Mouse (Mus musculus) right cerebral cortex, postnatal 10 days (tissue): ENCODE measurements at regions not wholly inside any gene's neighbourhood (a gene's known extent, or its start where the extent isn't known, plus 50 kb on each side); places are given as distances from the start of the nearest gene placed in this dataset.
"Not testable (repeated sequence)": the region's sequence is repeated elsewhere in the genome, so short reads cannot be mapped to it uniquely, and the experiment has no call there.

Experiments used
- DNase-seq, 2 experiments: peaks; one replicate each; pipeline ENCODE4 v3.0.0; 2021; ENCODE audit warnings: low spot score in 2 of 2

DNA sequence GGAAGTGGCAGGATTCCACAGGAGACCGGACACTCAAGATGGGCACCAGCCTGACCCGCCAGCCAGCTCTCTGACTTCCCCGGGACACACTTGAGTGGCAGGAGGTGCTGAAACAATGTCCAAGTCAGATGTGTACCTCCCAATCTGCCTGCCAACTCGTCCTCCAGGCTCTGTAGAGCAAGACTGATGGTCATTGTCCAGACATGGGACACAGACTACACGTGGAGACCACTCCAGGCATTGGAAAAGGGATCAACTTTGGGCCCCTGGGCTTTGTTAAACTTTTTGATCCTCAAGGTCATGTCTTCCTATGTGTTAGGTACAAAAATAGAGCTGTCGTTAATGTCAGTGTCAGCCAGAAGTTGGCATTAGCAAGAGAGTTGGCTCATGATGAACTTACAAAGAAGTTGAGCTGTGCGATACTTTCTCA is 214.6 kb downstream of the 3100002H09Rik start:
- DNase-seq = no peak

DNA sequence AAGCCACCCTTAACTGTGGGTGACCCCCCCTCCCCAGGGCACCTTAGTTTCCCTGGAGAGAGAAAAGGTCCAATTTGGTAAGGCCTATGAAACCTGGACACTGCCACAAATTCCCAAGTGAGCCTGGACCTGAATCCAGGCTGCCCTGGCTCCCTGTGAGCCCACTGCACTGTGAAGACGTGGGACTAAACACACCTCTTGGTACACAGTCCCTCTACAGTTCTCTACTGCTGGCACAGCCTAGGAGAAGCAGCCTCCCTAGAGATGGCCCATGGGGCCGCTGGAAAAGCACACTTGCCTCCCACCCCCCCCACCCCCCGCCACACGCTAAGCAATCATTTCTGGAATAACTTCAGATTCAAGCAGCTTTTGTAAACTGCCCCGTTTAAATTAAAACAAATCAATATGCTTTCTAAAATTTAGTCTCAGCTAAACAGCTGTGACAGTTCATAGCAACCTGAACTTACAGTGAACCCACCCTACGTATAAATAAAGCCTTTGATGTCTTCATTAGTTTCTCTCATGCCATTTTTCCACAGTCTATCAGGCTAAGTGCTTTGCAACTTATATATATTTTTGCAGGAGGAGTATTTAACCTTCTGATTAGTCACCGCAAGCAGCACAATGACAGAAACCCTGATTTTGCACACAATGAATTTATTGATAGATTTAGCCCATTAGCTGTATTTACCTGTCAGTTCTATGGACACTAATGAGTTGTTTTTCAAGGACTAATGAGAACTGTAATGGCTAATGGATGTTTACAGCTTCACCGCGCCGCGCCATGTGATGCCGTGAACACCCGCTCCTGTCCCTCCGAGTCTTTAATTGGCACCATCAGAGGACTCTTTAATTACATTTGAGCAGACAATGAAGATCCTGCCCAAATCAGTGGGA is 215.3 kb downstream of the 3100002H09Rik start:
- DNase-seq = no peak

DNA sequence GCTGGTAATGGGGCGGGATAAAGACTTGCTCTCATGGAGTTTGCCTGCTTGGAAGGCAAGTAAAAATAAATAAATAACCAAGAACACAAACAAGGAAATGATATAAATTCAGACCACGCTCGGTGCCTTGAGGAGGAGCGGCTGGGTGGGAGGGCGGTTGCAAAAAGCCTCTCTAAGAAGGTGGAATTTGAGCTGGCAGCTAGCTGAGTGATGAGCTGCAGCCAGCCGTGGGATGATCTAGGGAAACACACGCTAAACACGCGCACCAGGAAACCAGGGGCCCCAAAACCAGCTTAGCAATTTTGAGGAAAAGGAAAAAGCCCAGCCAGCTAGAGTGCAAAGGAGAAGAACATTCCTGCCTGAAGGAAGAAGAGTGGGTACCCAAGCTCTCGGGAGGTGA is 217.0 kb downstream of the 3100002H09Rik start:
- no peak for DNase-seq

DNA sequence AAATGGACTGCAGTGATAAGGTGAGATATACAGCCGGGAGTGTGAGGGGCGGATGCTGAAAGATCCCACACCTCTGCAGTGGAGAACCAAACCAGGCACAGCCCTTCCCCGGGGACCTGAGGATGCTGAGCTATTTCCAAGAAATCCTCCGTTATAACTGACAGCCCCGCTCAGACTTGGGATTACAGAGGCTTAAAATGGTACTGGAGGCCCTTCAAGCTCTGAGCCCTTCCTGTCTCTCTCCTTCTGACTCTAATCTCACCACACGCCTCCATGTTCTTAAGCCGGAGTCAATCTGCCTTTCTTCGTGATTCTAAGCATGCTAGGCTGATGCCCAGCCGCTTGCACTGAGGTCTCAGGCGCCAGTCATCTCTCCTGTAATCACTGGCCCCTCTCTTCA is 221.5 kb downstream of the 3100002H09Rik start:
- DNase-seq = no peak

DNA sequence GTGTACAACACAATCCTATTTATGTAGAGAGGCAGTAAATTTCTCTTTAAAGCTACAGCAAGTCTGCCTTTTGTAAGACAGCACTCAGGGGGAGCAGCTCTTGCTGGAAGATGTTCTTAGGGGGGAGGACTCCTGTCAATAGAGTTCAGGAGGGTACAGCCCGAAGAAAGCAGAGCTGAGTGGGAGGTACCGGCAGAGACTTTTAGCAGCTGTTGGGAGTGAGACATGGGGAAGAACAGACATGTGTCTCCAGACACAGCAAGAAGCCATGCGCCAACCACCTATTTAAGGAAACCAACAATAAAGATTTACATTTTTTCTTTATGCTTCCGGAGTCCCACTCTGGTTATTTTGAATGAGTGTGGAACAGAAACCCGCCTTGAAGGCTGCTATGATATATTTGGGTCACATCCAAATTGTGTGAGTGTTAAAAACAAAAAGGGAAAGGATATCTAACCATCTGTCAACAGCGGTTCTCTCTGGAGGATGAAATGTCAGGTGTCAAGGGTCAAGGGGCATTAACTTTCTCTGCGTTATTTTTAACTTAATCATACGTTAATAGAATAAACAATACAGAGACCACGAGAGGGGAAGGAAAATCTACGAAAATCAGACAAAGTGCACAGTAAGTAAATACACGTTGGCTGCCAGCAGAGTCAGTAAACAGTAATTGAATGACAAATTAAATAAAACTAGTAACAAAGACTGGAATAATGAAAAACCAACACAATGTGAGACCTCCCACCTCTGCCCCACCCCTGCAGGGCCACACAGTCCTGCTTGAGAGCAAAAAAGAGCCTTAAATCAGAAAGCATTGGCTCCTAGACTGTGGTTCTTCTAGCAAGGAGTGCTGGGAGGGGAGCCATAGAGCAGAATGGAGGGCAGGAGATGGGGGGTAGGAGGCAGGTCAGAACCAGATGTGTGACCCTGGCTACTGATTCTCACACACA is 225.2 kb downstream of the 3100002H09Rik start:
- peak in 1 of 2 experiments; percentile 44 for DNase-seq

DNA sequence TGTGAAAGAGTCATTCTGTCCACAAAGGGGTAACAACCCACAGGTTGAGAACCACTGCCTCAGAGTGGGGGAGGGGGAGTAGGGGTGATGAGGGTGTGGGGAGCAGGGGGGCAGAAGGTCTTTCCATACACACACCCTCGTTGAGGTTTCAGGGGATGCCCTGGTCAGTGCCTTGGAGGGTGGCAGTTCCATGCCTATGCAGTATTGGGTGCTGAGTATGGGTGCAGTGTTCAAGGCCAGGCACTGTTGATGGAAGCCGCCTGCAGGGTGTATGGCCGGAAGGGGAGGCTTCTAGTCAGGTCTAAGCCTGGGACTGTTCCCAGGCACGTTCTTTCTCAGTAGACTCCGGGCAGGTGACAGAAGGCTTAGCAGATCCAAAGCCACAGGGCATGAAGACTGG is 234.1 kb downstream of the 3100002H09Rik start:
- no peak for DNase-seq

DNA sequence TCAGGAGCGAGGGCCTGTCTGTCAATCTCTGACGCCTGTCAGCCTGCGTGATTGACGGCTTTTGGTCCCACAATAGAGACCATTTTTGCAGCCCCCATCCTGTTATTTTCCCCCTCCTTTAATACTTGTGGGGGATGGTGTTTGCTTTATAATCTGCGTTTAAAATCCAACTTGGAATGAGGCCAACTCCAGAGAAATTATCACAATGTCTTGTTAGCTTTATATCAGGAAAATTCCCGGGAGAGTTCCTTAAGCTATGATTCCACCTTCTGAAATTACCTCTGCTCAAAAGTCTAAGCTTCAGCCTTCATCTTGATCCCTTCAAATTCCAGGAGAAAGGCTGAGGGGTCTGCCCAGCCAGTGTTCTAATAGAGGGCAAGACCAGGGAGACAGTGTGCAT is 235.0 kb downstream of the 3100002H09Rik start:
- DNase-seq = no peak

DNA sequence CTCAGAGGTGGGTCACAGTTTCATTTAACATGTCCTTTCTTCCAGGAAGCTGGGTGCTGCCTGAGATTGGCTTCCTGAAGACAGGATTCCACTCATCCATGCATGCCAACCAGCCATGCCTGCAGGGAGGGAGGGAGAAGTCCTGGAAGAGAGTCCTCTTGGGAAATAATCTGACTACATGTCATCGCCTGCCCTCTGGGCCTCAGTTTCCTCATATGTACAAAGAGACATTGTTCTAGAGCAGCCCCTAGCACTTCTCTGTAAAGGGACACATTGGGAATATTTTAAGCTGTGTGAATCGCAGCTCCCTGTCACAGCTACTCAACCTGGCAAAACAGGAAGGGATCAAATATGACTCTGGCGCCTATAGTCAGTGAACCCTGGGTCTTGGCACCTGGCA is 241.8 kb downstream of the 3100002H09Rik start:
- no peak for DNase-seq

DNA sequence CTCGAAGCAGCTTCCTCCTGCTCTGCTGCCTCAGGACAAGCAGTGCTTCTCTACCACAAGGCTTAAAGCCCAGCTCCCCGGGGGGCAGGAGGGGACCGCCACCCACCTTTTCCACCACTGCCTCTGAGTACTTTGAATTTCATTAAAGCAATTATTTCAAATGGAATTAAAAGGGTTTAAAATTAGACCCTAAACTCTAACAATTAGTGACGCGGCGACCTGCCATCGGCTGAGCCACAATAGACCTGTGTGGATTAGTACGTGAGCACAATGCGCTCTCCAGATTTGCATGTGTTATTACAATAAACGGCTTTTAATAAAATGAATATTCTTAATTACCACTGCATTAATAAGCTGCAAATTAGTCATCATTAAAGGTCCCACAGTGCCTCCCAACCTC is 242.5 kb downstream of the 3100002H09Rik start:
- no peak for DNase-seq

DNA sequence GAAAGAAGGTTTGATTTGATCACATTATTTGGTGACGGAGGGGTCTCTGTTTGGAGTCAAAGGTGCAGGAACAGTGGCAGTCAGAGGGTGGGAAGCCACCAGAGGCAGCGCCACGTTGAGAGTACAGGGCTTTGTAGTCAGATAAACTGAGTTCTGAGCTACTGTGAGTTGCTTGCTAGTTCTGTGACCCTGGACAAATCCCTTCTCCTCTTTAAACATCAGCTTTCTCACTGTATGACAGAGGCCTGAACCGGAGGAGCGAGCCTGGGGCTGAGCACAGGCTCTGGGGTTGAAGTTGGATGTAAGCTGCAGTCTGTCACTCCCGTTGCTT is 250.1 kb downstream of the 3100002H09Rik start:
- no peak for DNase-seq

DNA sequence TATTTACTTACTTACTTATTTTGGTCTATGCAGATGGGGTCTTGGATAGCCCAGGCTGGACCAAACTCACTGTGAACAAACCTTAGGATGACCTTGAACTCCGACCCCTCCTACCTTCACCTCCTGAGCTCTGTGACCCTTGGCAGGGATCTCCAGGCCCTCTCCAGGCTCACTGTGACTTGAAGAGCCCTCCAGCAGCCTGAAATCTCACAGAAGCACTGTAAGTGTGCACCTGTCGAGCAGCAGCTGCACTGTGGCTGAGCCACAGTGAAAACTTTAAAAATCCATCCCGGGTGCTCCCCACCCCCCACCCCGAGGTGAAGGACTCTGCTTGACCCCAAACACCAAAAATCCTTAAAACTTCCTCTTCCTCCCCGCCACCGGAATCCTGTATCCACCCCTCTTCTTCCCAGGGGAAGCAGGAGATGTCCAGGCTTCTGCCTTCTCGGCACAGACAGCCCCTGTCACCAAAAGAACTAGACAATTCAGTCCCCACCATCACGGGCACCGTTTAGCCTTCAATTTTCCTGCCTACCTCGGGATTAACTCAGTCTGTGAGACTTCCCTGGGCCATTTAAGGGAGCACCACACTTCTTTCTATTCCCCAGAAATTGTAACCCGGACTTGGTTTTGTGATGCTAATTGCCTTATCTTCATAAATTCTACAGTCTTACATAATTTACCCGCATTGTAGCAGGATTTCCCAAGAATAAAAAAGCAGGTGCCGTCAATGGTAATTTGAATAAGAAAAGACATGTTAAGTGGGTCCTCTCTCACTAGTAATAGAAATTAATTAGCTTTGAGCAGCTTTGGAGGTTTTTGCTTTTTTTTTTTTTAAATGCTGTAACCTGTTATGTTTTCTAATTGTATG is 250.7 kb downstream of the 3100002H09Rik start:
- no peak for DNase-seq

DNA sequence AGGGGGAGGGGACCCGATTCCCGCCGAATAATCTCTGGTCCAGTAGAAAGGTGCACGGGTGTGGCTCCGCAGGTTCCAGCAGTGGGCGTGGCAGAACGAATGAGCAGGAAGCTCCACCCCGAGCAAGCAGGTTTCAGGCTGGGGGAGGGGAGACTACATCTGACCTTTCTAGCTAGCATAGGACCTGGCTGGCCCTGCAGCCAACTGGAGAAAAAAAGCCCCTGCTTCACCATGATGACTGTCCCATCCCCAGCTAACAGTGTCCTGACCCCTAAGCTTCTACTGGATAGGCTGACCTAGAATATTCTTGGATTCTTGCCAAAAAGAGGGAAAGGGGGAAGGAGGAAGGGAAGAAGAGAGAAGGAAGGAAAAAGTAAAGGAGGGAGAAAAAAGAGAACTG is 252.1 kb downstream of the 3100002H09Rik start:
- not testable (repeated sequence) for DNase-seq

DNA sequence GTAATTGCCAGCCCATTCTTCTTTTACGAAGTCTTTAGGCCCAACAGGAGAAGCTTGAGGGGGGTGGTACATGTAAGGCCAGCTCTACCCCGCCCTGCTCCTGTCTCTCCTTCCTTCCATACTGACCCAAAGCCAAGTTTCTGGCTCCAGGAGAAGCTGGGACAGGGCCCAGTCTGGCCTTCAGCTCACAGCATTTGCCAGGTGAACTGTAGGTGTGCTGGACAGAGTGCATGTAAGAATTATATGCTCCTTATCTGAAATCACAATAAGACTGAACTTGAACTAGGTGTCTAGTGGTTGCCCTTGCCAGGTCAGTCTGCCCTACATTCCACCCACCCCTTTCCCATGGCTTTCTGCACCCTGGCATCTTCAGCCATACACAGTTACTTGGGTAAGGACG is 260.2 kb downstream of the 3100002H09Rik start:
- DNase-seq = peak in 1 of 2 experiments; percentile 9

DNA sequence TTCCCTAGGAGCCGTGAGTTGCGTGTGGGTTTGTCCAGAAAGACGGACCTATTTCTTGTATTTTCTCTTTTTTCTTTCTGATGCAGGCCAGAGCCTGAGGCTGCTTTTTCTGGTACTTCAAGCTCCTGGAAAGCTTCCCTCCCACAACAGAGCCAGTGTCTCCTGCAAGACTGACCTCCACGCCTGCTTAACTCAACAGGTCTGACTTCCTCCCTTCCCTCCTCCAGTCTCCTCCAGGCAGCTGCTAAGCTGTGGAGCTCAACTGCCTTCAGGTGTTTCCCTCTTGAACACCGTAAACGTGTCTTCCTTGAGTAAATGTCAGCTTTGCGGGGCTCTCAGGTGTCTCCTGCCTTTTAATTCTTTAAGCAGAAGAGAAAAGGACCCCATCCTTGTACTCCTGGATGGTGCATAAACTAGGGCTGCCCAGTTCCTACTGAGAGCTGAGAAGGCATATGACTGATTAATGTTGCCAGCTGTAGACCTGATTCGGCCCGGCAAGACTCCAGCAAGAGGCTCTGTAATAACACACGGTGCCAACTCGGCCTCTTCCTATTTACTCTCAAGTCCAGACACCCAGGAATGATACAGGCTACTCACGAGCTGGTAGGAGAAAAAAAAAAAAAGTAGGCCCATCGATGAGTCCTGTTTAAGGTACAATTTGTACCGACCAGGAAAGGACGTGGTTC is 260.9 kb downstream of the 3100002H09Rik start:
- DNase-seq = peak in 1 of 2 experiments; percentile 14

DNA sequence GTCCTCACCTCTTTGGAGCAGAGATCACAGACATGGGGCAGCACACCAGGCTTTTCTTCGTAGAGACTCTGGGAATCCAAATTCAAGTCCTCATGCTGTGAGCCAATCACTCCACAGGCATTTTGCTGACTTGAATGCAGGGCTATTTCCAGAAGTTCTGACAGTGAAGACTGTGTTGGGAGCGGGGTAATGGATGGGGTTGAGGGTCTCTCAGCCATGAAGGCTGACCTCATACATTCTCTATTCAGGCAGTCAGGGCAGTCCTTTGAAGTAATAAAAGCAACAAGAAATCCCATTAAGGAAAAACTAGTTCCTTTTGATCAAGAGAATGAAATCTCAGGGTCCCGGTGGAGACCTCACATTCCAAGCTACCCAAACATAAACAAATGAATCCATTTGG is 261.5 kb downstream of the 3100002H09Rik start:
- peak in 1 of 2 experiments; percentile 4 for DNase-seq

DNA sequence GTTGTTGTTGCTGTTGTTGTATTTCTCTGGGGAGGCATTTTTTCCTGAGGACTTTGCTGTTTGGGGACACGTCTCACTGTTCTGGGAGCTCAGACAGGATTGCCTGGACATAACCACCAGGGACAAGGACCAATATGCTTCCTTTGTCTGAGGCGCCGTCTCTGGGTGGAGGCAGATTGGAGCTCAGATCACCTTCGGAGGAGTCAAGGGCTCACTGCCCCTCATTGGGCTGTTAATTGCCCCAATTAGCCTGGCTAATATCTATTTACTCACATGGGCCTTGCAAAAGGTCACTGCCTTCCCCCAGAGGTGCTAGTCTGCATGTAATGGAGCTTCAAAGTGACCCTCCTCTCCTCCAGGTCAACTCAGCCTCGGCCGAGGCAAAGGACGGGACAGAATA is 270.5 kb downstream of the 3100002H09Rik start:
- DNase-seq = peak in 1 of 2 experiments; percentile 6

DNA sequence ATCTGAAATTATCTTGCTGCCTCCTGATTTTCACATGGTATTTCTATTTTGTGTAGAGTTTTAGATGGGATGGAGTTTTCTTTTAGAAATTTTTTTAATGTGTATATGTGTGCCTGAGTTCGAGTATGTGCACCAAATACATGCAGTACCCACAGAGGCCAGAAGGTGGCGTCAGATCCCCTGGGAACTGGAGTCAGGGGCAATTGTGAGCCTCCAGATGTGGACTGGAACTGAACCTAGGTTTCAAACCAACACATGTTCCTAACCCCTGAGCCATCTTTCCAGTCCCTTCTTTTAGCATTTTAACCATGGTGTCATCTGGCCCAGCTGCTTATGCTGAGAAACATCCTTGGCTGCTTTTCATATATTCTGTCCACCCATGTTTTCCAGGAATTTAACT is 274.9 kb downstream of the 3100002H09Rik start:
- DNase-seq = peak in 1 of 2 experiments; percentile 18

DNA sequence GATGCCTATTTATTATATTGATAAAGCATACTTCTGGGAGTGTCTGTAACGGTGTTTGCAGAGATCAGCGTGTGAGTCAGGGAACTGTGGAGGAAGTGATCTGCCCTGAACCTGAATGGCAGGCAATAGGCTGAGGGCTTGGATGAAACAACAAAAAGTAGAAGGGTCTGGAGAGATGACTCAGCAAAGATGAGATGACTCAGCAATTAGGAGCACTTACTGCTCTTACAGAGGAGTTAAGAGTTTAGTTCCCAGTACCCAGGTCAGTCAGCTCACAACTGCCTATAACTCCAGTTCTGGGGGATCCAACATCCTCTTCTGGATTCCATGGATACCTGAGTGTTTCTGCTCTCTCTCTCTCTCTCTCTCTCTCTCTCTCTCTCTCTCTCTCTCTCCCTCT is 277.6 kb downstream of the 3100002H09Rik start:
- DNase-seq = peak in 1 of 2 experiments; percentile 10

DNA sequence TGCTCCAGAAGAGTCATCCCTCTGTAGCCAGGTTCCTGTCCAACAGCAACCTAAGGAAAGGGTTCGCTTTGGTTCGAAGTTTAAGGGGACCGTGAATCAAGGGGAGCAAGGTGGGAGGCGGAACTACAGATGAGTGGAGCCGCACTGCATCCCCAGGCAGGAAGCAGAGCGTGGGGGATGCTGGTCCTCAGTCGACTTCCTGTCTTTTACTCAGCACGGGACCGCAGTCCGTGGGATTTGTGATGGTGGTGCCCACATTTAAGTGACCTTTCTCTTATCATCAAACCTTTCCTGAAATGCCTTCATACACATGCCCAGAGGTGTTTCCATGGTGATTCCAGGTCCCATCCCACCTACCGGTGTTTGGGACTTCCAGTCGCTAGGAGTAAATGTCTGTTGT is 278.2 kb downstream of the 3100002H09Rik start:
- DNase-seq = peak in 1 of 2 experiments; percentile 16

DNA sequence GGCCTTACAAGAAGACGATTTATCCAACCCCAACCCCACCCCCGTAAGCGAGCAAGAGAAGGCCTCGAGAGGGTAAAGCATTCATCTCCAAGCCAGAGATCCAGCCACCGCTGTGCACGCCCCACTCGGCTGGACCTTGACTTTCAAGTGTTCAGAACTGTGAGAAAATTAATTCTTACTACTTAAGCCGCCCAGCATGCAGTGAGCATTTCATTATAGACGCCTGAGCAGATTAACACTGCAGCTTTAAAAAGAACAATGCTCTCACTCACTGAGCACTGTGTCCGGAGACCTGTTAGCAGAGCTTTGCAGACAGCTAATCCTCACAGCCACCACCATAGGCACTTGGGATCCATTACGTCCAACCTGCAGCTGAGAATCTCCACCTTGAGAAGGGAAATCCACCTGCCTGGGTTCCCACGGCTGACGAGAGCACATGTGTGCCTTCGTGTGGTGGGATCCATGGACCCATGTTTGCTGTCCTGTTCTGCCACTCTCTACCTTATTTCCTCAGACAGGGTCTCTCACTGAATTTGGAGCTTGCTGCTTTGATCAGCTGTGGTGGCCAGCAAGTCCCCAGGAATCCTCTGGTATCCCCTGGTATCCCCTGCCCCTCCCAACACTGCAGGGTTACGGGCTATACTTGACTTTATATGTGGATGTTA is 281.4 kb downstream of the 3100002H09Rik start:
- DNase-seq = no peak
